Mouse (Mus musculus) MEL (cell line): ENCODE data around the gene Bpifb9b. TPM values are rescaled to one million over a fixed set of nuclear protein-coding genes. Genes with fewer than 3 reads are reported as not detected.

Source experiments
- DNase-seq: peaks from one replicate; pipeline ENCODE4 v3.0.0; 2011; ENCODE audit warnings: low read depth, low spot score
- H3K27ac ChIP-seq: 2 replicates; pipeline ENCODE4 v1.5.1; 2012; ENCODE audit warnings: low read depth, mild to moderate bottlenecking, control low read depth, low read length, moderate library complexity; ENCODE audit not compliant: control insufficient read depth
- H3K27me3 ChIP-seq, 2 experiments: fragments of 150-350 bp in 1 of 2; sonication (generic) in 1 of 2; 2 replicates each; pipeline ENCODE4 v1.6.1; 2012; ENCODE audit warnings: low read length in 2 of 2, mild to moderate bottlenecking in 2 of 2, improper control_type of control experiment in 1 of 2, moderate library complexity in 1 of 2; ENCODE audit not compliant: insufficient read depth in 2 of 2, control insufficient read depth in 1 of 2
- H3K36me3 ChIP-seq, 2 experiments: 2 replicates each; pipeline ENCODE4 v1.6.1; 2012 to 2014; ENCODE audit warnings: low read length in 2 of 2, improper control_type of control experiment in 1 of 2, inconsistent platforms in 1 of 2, mild to moderate bottlenecking in 1 of 2; ENCODE audit not compliant: insufficient read depth in 2 of 2, control insufficient read depth in 1 of 2
- H3K4me1 ChIP-seq, 2 experiments: fragments of 150-350 bp in 1 of 2; sonication (generic) in 1 of 2; 2 replicates each; pipeline ENCODE4 v1.6.1; 2012; ENCODE audit warnings: low read length in 2 of 2, improper control_type of control experiment in 1 of 2, mild to moderate bottlenecking in 1 of 2; ENCODE audit not compliant: insufficient read depth in 2 of 2, control insufficient read depth in 1 of 2
- H3K4me3 ChIP-seq, 2 experiments: fragments of 150-350 bp in 1 of 2; sonication (generic) in 1 of 2; 2 replicates each; pipeline ENCODE4 v1.5.1; 2012; ENCODE audit warnings: low read depth in 2 of 2, low read length in 2 of 2, mild to moderate bottlenecking in 2 of 2, moderate library complexity in 2 of 2, control low read depth in 1 of 2, improper control_type of control experiment in 1 of 2; ENCODE audit not compliant: control insufficient read depth in 1 of 2, insufficient read depth in 1 of 2
- H3K79me2 ChIP-seq: 2 replicates; pipeline ENCODE4 v1.6.1; 2012; ENCODE audit warnings: mild to moderate bottlenecking, low read length, moderate library complexity; ENCODE audit not compliant: control insufficient read depth, poor library complexity, insufficient read depth
- H3K9ac ChIP-seq: 2 replicates; pipeline ENCODE4 v1.6.1; 2012; ENCODE audit warnings: low read depth, mild to moderate bottlenecking, control low read depth, low read length, moderate library complexity; ENCODE audit not compliant: control insufficient read depth, poor library complexity, severe bottlenecking
- H3K9me3 ChIP-seq: fragments of 150-350 bp; sonication (generic); replicated peaks from 2 replicates; pipeline ENCODE4 v1.6.1; 2012; ENCODE audit warnings: mild to moderate bottlenecking, low read length, improper control_type of control experiment, moderate library complexity; ENCODE audit not compliant: insufficient read depth
- CHD1 ChIP-seq: IDR thresholded peaks from 2 replicates; pipeline ENCODE4 v1.6.1; 2012; ENCODE audit warnings: low read depth, mild to moderate bottlenecking, inconsistent platforms, low read length, improper control_type of control experiment
- E2F4 ChIP-seq: IDR thresholded peaks from 2 replicates; pipeline ENCODE4 v1.6.1; 2011; ENCODE audit warnings: low read depth, low read length, improper control_type of control experiment, borderline replicate concordance
- ELF1 ChIP-seq: IDR thresholded peaks from 2 replicates; pipeline ENCODE4 v1.6.1; 2014; ENCODE audit warnings: low read depth, mild to moderate bottlenecking, inconsistent platforms, low read length, improper control_type of control experiment, moderate library complexity
- EP300 ChIP-seq, 2 experiments: IDR thresholded peaks; 2 replicates each; pipeline ENCODE4 v1.6.1; 2011; ENCODE audit warnings: improper control_type of control experiment in 2 of 2, low read length in 2 of 2, low read depth in 1 of 2, mild to moderate bottlenecking in 1 of 2
- ETS1 ChIP-seq: IDR thresholded peaks from 2 replicates; pipeline ENCODE4 v1.6.1; 2012; ENCODE audit warnings: low read depth, mild to moderate bottlenecking, inconsistent platforms, low read length, improper control_type of control experiment, moderate library complexity
- GABPA ChIP-seq: IDR thresholded peaks from 2 replicates; pipeline ENCODE4 v1.6.1; 2012; ENCODE audit warnings: low read depth, mild to moderate bottlenecking, inconsistent platforms, low read length, improper control_type of control experiment, moderate library complexity
- GATA1 ChIP-seq: IDR thresholded peaks from 2 replicates; pipeline ENCODE4 v1.6.1; 2011; ENCODE audit warnings: low read depth, low read length, improper control_type of control experiment
- HCFC1 ChIP-seq: IDR thresholded peaks from 2 replicates; pipeline ENCODE4 v1.6.1; 2012; ENCODE audit warnings: low read depth, mild to moderate bottlenecking, inconsistent platforms, low read length, improper control_type of control experiment, moderate library complexity
- JUND ChIP-seq: IDR thresholded peaks from 2 replicates; pipeline ENCODE4 v1.6.1; 2011; ENCODE audit warnings: low read depth, mild to moderate bottlenecking, improper control_type of control experiment, low read length
- MAZ ChIP-seq: IDR thresholded peaks from 2 replicates; pipeline ENCODE4 v1.6.1; 2012; ENCODE audit warnings: low read depth, mild to moderate bottlenecking, inconsistent platforms, low read length, improper control_type of control experiment
- MEF2A ChIP-seq: IDR thresholded peaks from 2 replicates; pipeline ENCODE4 v1.6.1; 2014; ENCODE audit warnings: low read depth, mild to moderate bottlenecking, inconsistent platforms, low read length, improper control_type of control experiment; ENCODE audit not compliant: poor library complexity, insufficient replicate concordance, severe bottlenecking; ENCODE audit errors: extremely low read depth
- MXI1 ChIP-seq: IDR thresholded peaks from 2 replicates; pipeline ENCODE4 v1.6.1; 2011; ENCODE audit warnings: mild to moderate bottlenecking, low read depth, low read length, improper control_type of control experiment
- NELFE ChIP-seq: IDR thresholded peaks from 2 replicates; pipeline ENCODE4 v1.6.1; 2011; ENCODE audit warnings: low read depth, low read length, improper control_type of control experiment
- POLR2A ChIP-seq, 2 experiments: IDR thresholded peaks; 2 replicates each; pipeline ENCODE4 v1.6.1; 2011 to 2012; ENCODE audit warnings: low read length in 2 of 2, mild to moderate bottlenecking in 2 of 2, control low read depth in 1 of 2, improper control_type of control experiment in 1 of 2, low read depth in 1 of 2, moderate library complexity in 1 of 2; ENCODE audit not compliant: control insufficient read depth in 1 of 2, insufficient read depth in 1 of 2, poor library complexity in 1 of 2
- POLR2AphosphoS2 ChIP-seq: IDR thresholded peaks from 2 replicates; pipeline ENCODE4 v1.6.1; 2011; ENCODE audit warnings: low read length, improper control_type of control experiment
- RAD21 ChIP-seq: IDR thresholded peaks from 2 replicates; pipeline ENCODE4 v1.6.1; 2011; ENCODE audit warnings: mild to moderate bottlenecking, low read depth, low read length, improper control_type of control experiment
- SIN3A ChIP-seq: IDR thresholded peaks from 2 replicates; pipeline ENCODE4 v1.6.1; 2012; ENCODE audit warnings: low read length, improper control_type of control experiment, inconsistent platforms
- SMC3 ChIP-seq: IDR thresholded peaks from 2 replicates; pipeline ENCODE4 v1.6.1; 2011; ENCODE audit warnings: low read depth, low read length, improper control_type of control experiment
- TAL1 ChIP-seq: IDR thresholded peaks from 2 replicates; pipeline ENCODE4 v1.6.1; 2012; ENCODE audit warnings: mild to moderate bottlenecking, inconsistent platforms, low read length, moderate library complexity, mixed read lengths
- TBP ChIP-seq: IDR thresholded peaks from 2 replicates; pipeline ENCODE4 v1.8.0; 2011; ENCODE audit warnings: low read depth, low read length, improper control_type of control experiment
- TCF12 ChIP-seq: IDR thresholded peaks from 2 replicates; pipeline ENCODE4 v1.6.1; 2014; ENCODE audit warnings: low read depth, mild to moderate bottlenecking, inconsistent platforms, low read length, improper control_type of control experiment, moderate library complexity
- USF1 ChIP-seq: IDR thresholded peaks from 2 replicates; pipeline ENCODE4 v1.6.1; 2014; ENCODE audit warnings: low read depth, mild to moderate bottlenecking, inconsistent platforms, low read length, improper control_type of control experiment, moderate library complexity
- USF2 ChIP-seq, 2 experiments: IDR thresholded peaks; 2 replicates each; pipeline ENCODE4 v1.6.1; 2011 to 2012; ENCODE audit warnings: improper control_type of control experiment in 2 of 2, low read length in 2 of 2, borderline replicate concordance in 1 of 2, inconsistent platforms in 1 of 2, low read depth in 1 of 2, mild to moderate bottlenecking in 1 of 2; ENCODE audit not compliant: insufficient read depth in 1 of 2
- ZC3H11A ChIP-seq: IDR thresholded peaks from 2 replicates; pipeline ENCODE4 v1.6.1; 2012; ENCODE audit warnings: low read depth, mild to moderate bottlenecking, inconsistent platforms, low read length, improper control_type of control experiment
- ZMIZ1 ChIP-seq: IDR thresholded peaks from 2 replicates; pipeline ENCODE4 v1.6.1; 2012; ENCODE audit warnings: low read depth, mild to moderate bottlenecking, inconsistent platforms, low read length, improper control_type of control experiment, moderate library complexity
- polyA plus RNA-seq, 2 experiments: library from polyadenylated mRNA; stranded (reverse) in 1 of 2; unstranded in 1 of 2; fragments of >175 nt in 1 of 2; fragments of >200 nt in 1 of 2; gene quantifications; 2 replicates each; pipeline versions ENCODE4 v1.2.1 to v1.2.4; 2012; ENCODE audit warnings: low replicate concordance in 2 of 2, low read depth in 1 of 2; ENCODE audit not compliant: insufficient read length in 2 of 2, insufficient read depth in 1 of 2, missing spikeins in 1 of 2
- total RNA-seq: library from RNA; depleted of rRNA; stranded (reverse); fragments of 300-350 nt; gene quantifications from 2 replicates; pipeline ENCODE4 v1.2.3, GENCODE M21; 2012

Bpifb9b gene
- total and polyA plus RNA-seq, 3 experiments, result not detected

DNA sequence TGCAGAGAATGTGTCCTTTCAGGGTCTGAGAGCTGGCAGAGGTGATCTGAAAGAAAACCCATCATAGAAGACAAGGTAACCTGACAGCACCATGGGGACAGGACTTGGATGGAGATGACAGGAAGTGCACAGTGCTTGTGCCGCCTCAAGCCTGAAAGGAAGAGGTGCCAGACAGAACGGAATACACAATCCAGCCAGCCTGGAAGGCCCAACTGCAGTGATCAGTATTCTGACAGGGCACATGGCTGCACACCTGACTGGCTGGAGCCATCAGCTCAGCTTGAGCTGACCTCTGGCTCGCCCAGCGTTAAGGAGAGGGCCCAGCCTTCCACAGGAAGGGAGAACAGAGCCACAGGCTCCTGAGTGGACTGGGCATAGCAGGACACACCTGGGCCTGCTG lies 28.5 kb downstream of the Bpifb9b start:
- Histone ChIP-seq H3K79me2 (no peaks in the 10 kb centered on the region), H3K4me1 (no peaks in the 10 kb centered on the region), H3K27ac (no peak overlapping the region), H3K36me3 (peaks cover 0 to 1% of the 10 kb centered on the region in 2 experiments; a peak in 2 of 4 replicates), H3K27me3 (no peaks in the 10 kb centered on the region), H3K9me3 (no peaks in the 10 kb centered on the region), H3K9ac (no peak overlapping the region), H3K4me3 (no peak overlapping the region)
- DNase-seq, result no peak
- no peak for TF ChIP-seq USF1
- no peak for TF ChIP-seq HCFC1
- TF ChIP-seq TAL1, result no peak
- TF ChIP-seq ETS1, result no peak
- TF ChIP-seq RAD21, result no peak
- TF ChIP-seq ELF1, result no peak
- no peak for TF ChIP-seq CHD1
- no peak for TF ChIP-seq MXI1
- TF ChIP-seq POLR2AphosphoS2, result no peak
- TF ChIP-seq JUND, result no peak
- no peak for TF ChIP-seq NELFE
- TF ChIP-seq TBP, result no peak
- TF ChIP-seq EP300 (IDR thresholded peaks at IDR 0.05; ENCODE audit: low read depth in 1 of 2, low read length in 2 of 2), result no peak
- TF ChIP-seq MAZ, result no peak
- TF ChIP-seq E2F4, result no peak
- TF ChIP-seq TCF12, result no peak
- no peak for TF ChIP-seq ZC3H11A
- TF ChIP-seq ZMIZ1, result no peak
- no peak for TF ChIP-seq GATA1

- Histone ChIP-seq H3K9ac (no peak overlapping the region), H3K27ac (no peak overlapping the region), H3K9me3 (no peaks in the 10 kb centered on the region), H3K4me1 (no peaks in the 10 kb centered on the region), H3K79me2 (no peaks in the 10 kb centered on the region), H3K36me3 (peaks cover 0 to 3% of the 10 kb centered on the region in 2 experiments; a peak in 2 of 4 replicates), H3K4me3 (no peak overlapping the region), H3K27me3 (no peaks in the 10 kb centered on the region)
- TF ChIP-seq SIN3A, result no peak
- TF ChIP-seq E2F4, result no peak
- no peak for TF ChIP-seq MEF2A
- no peak for TF ChIP-seq TCF12
- no peak for TF ChIP-seq SMC3
- no peak for TF ChIP-seq TBP
- TF ChIP-seq MAZ, result no peak
- no peak for TF ChIP-seq USF2 (IDR thresholded peaks at IDR 0.05; ENCODE audit: borderline replicate concordance in 1 of 2, insufficient read depth in 1 of 2, low read depth in 1 of 2, low read length in 2 of 2)
- no peak for TF ChIP-seq GABPA
- TF ChIP-seq POLR2A (IDR thresholded peaks at IDR 0.05; ENCODE audit: control insufficient read depth in 1 of 2, insufficient read depth in 1 of 2, low read depth in 1 of 2, low read length in 2 of 2, poor library complexity in 1 of 2), result no peak
- no peak for TF ChIP-seq ETS1
- DNase-seq, result no peak
These were observed 31.1 kb downstream of the Bpifb9b start for GRCm38 (mm10) chr2:154338161-154338560.
